ENCODE assay signal across 8 mouse cellular contexts in genomic region chr9:22225581-22226388, GRCm38 (mm10). TPM values are rescaled to one million over a fixed set of nuclear protein-coding genes. Genes with fewer than 3 reads are reported as not detected.
DNase-seq lines count a peak whose midpoint lies in the region; ATAC-seq and TF ChIP-seq lines count a peak whose summit lies in the region.

Zfp809 (plus strand) TSS chr9:22225714.

- peak within 1 kb of the TSS; percentile 80 for H3K9ac ChIP-seq in hindbrain, embryonic 13.5 days

- peak within 1 kb of the TSS; percentile 74 for H3K4me3 ChIP-seq in hindbrain, embryonic 13.5 days

- H3K27ac ChIP-seq in hindbrain, embryonic 13.5 days, result peak within 1 kb of the TSS; percentile 86

- no peaks in the 10 kb centered on the region for H3K27me3 ChIP-seq in Patski
- H3K27me3 ChIP-seq in hindbrain, embryonic 13.5 days, result no peaks in the 10 kb centered on the region

- H3K4me1 ChIP-seq in hindbrain, embryonic 13.5 days (replicated peaks), result peaks cover 5% of the 10 kb centered on the region; the same call in 1 of the 2 replicates

- POLR2A ChIA-PET in Patski (lab: Charles Lee), result interaction anchor here (0.6 to 1.1 kb wide), 3 partner anchors 73 to 895 kb away, joined by 3 to 8 read pairs (median 3); no protein-coding TSS in a partner anchor

- CTCF ChIA-PET in Patski (lab: Charles Lee), result interaction anchor here (1.0 kb wide), 2 partner anchors 52 to 62 kb away, joined by 3 read pairs; no protein-coding TSS in a partner anchor

- in situ Hi-C loops in Patski (cut with MboI; ENCODE audit: low pct_unique_long_range_greater_than_20kb), result loop anchor here (5.0 kb wide), 2 partner anchors 68 to 187 kb away; partner anchors contain the start of genes 9530077C05Rik and Pigyl

- no peaks in the 10 kb centered on the region for H3K9me3 ChIP-seq in hindbrain, embryonic 13.5 days

- peak; percentile 97 for TF ChIP-seq CTCF in Patski (IDR thresholded peaks at IDR 0.05)

- peak; percentile 98 for DNase-seq in Patski (ENCODE audit: low read depth, low spot score)
- peak; percentile 100 for DNase-seq in cerebellum, postnatal 14 days
- peak; percentile 98 to 100 for DNase-seq in frontal cortex, postnatal 14 days (ENCODE audit: low spot score in 2 of 2)
- peak; percentile 99 to 100 for DNase-seq in layer of hippocampus, postnatal 25 days (ENCODE audit: extremely low spot score in 1 of 2, low spot score in 1 of 2)
- DNase-seq in lung, postnatal 25 days (ENCODE audit: low spot score), result peak; percentile 100
- peak; percentile 99 for DNase-seq in retina, embryonic 14.5 days (ENCODE audit: low spot score)
- DNase-seq in thymus, postnatal 4 days, result peak; percentile 100

- H3K4me2 ChIP-seq in hindbrain, embryonic 13.5 days, result peak within 1 kb of the TSS; percentile 61

- ATAC-seq in Patski, result peak; percentile 93
- ATAC-seq in hindbrain, embryonic 13.5 days (ENCODE audit: low FRiP score), result peak; percentile 99

- no peaks in the 10 kb centered on the region for H3K36me3 ChIP-seq in hindbrain, embryonic 13.5 days

- 2% methylated on average over 35 of the region's 35 CpGs for WGBS in hindbrain, embryonic 13.5 days

RNA-seq across cellular contexts. Expression of gene Zfp809, which starts in this region (rescaled TPM):
- polyA plus RNA-seq in Patski (2021), result 32.9 TPM
- polyA plus RNA-seq in hindbrain, embryonic 13.5 days (2015; fragmentation: Nextera tagmentation; extraction: Ambion mirVana), result 9.0 and 10.9 TPM in 2 replicates
- total RNA-seq in layer of hippocampus, postnatal 25 days (2021), result 10 to 100 TPM; 19.7 to 22.7 TPM

Comparison
In these comparisons a context has a peak if more than half of its experiments do, and no peak if none do; other contexts are left out.
1. Peak in every context shown above with its lines: DNase-seq, ATAC-seq, H3K4me3 ChIP-seq and H3K27ac ChIP-seq.